Mouse (Mus musculus) heart, embryonic 15.5 days (tissue): ENCODE measurements around the gene Ubap2l. TPM values are rescaled to one million over a fixed set of nuclear protein-coding genes. Genes with fewer than 3 reads are reported as not detected.

Source experiments
- ATAC-seq: fragments of 200-750 bp; cut with Nextera tagmentation; replicated peaks from 2 replicates; pipeline ENCODE4 v1.8.0; 2017; ENCODE audit warnings: low read depth, moderate TSS enrichment; ENCODE audit not compliant: insufficient number of reproducible peaks, insufficient read depth, low FRiP score
- H3K27ac ChIP-seq: fragments of 300-500 bp; sonication (generic); 2 replicates; pipeline ENCODE4 v1.5.1; 2015; ENCODE audit warnings: mild to moderate bottlenecking, inconsistent platforms
- H3K27me3 ChIP-seq: fragments of 300-500 bp; sonication (generic); 2 replicates; pipeline ENCODE4 v1.6.1; 2015; ENCODE audit warnings: inconsistent platforms
- H3K36me3 ChIP-seq: fragments of 300-500 bp; sonication (generic); 2 replicates; pipeline ENCODE4 v1.6.1; 2015; ENCODE audit warnings: mild to moderate bottlenecking, inconsistent platforms
- H3K4me1 ChIP-seq: fragments of 300-500 bp; sonication (generic); replicated peaks from 2 replicates; pipeline ENCODE4 v1.6.1; 2015; ENCODE audit warnings: inconsistent platforms
- H3K4me2 ChIP-seq: fragments of 300-500 bp; sonication (generic); 2 replicates; pipeline ENCODE4 v1.6.1; 2015; ENCODE audit warnings: inconsistent platforms, mild to moderate bottlenecking, moderate library complexity
- H3K4me3 ChIP-seq: fragments of 300-500 bp; sonication (generic); 2 replicates; pipeline ENCODE4 v1.5.1; 2015; ENCODE audit warnings: mild to moderate bottlenecking, inconsistent platforms
- H3K9ac ChIP-seq: fragments of 300-500 bp; sonication (generic); 2 replicates; pipeline ENCODE4 v1.6.1; 2015; ENCODE audit warnings: mild to moderate bottlenecking, inconsistent platforms
- H3K9me3 ChIP-seq: fragments of 300-500 bp; sonication (generic); replicated peaks from 2 replicates; pipeline ENCODE4 v1.6.1; 2016; ENCODE audit warnings: inconsistent platforms
- WGBS: fragments of 180-500 bp; shearing (Covaris S2); methylation state at CpG from one replicate; pipeline ENCODE4 v1.1.7; 2015; ENCODE audit warnings: mixed read lengths; 5-methylcytosine and 5-hydroxymethylcytosine counted together
- polyA plus RNA-seq: library from polyadenylated mRNA; unstranded; fragments of >200 nt; fragmentation: Nextera tagmentation; extraction: Ambion mirVana; gene quantifications from 2 replicates; pipeline ENCODE4 v1.2.1, GENCODE M21; 2015

Ubap2l gene
- 120 and 126 TPM in 2 replicates for polyA plus RNA-seq

DNA sequence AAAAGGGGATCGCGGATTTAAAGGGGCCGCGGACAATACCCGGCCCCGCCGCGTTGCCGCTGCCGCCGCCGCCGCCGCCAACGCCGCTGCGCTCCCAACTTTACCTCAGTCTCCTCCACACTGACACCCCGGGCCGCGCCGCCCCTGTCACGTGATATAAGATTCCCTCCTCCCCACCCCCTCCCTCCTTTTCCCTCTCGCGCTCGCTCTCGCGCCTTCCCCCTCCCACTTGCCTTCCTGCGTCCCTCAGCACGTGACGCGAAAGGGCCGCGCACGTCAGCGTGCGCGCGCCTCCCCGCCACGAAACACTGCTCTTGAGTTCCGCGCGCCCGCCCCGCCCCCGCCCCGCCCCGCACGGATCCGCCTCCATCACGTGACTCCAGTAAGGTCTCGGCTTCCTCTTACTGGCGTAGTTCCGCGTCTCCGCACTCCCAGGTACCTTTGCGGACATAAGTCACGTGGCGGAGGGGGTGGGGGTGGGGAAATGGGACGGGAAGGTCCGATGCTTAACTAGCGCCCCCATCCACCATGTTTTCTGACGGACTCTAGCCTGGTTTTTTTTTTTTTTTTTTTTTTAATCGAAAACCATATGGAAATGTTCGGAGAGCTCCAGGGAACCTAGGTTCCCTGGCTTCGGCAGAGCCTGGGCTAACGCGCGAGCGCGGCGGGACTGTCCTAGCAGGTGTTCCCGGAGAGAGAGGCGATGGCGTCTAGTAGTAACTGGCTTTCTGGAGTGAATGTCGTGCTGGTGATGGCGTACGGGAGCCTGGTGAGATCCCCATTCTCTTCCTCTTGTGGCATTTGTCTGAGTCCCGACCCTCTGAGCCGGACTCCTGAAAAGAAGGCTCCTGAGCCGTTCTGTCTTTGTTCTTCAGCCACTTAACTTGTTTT lies at the start of gene Ubap2l:
Ubap2l (minus strand) TSS at position 278 of the 891 bp plus-strand sequence.
- WGBS: under 1% methylated on average over 73 of the region's 81 CpGs
- H3K27ac ChIP-seq: peak within 1 kb of the TSS; percentile 97
- peak within 1 kb of the TSS; percentile 99 for H3K9ac ChIP-seq
- peak; percentile 92 for ATAC-seq
- H3K27me3 ChIP-seq: no peaks in the 10 kb centered on the region
- H3K4me1 ChIP-seq: peaks cover 28% of the 10 kb centered on the region
- H3K4me3 ChIP-seq: peak within 1 kb of the TSS; percentile 97
- H3K9me3 ChIP-seq: no peaks in the 10 kb centered on the region
- peak within 1 kb of the TSS; percentile 80 for H3K4me2 ChIP-seq
- H3K36me3 ChIP-seq: peaks cover 27% of the 10 kb centered on the region

DNA sequence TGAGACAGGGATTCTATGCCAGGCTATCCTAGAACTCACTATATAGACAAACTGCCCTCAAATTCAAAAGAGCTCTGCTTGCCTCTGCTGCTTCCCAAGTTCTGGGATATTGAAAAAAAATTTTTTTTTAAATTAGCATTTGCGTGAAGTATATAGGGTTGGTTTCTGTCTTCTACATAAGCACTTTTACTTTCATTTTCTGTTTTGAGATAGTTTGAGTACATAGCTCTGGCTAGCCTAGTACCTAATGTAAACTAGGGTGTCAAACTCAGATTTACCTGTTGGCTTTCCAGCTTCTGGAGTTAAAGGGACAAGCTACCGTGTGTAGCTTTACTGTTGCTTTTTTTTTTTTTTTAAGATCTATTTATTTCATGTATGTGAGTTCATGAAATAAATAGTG lies 49.2 kb upstream of the Ubap2l start:
- no peak overlapping the region for H3K27ac ChIP-seq
- H3K4me2 ChIP-seq: no peak overlapping the region
- no peak overlapping the region for H3K4me3 ChIP-seq
- H3K36me3 ChIP-seq: peaks cover 20% of the 10 kb centered on the region
- no peaks in the 10 kb centered on the region for H3K4me1 ChIP-seq
- H3K9me3 ChIP-seq: no peaks in the 10 kb centered on the region
- WGBS: 90% methylated on average over 2 of the region's 2 CpGs
- no peaks in the 10 kb centered on the region for H3K27me3 ChIP-seq
- no peak overlapping the region for H3K9ac ChIP-seq
- ATAC-seq: no peak

DNA sequence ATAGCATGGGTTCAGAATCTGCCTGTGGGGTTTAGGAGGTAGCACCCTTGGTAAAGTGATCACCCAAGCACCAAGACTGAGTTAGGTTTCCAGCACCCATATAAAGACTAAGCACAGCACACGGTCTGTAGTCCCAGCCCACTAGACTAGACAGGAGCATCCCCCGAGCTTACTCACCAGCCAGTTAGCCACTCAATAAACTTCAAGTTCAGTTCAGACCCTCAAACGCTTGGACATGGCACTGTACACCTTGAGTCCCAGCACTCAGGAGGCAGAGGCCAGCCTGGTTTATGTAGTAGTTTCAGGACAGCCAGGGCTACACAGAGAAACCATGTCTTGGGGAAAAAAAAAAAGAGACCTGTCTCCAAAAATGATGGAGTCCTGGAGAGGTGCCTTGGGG lies 48.6 kb upstream of the Ubap2l start:
- ATAC-seq: no peak
- Histone ChIP-seq H3K4me2 (no peak overlapping the region), H3K9me3 (no peaks in the 10 kb centered on the region), H3K4me1 (no peaks in the 10 kb centered on the region), H3K36me3 (peaks cover 22% of the 10 kb centered on the region), H3K27me3 (no peaks in the 10 kb centered on the region), H3K4me3 (no peak overlapping the region), H3K9ac (no peak overlapping the region), H3K27ac (no peak overlapping the region)
- WGBS: 85% methylated on average over 3 of the region's 3 CpGs

DNA sequence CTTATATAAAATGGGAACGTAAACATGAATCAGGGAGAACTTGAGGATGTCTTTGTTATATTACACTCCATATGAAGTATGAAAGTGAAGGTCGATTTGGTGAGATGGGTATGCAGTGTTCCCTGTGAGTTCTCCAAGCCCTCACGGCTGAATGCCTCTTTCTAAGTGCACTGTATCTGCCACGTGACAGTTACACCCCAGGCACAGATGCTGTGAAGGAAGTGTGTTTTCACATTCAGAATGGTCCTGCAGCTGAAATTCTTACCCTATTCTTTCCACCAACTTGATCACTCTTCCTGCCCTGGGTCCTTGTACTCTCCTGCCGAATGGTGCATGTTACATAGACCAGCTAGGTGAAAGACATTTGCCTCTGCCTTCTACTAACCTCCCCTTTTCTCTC lies 45.5 kb upstream of the Ubap2l start:
- no peak overlapping the region for H3K27ac ChIP-seq
- H3K9me3 ChIP-seq: no peaks in the 10 kb centered on the region
- 78% methylated on average over 5 of the region's 5 CpGs for WGBS
- no peak overlapping the region for H3K4me3 ChIP-seq
- H3K27me3 ChIP-seq: no peaks in the 10 kb centered on the region
- H3K4me2 ChIP-seq: no peak overlapping the region
- no peak for ATAC-seq
- no peaks in the 10 kb centered on the region for H3K4me1 ChIP-seq
- H3K36me3 ChIP-seq: peaks cover 47% of the 10 kb centered on the region
- H3K9ac ChIP-seq: no peak overlapping the region

DNA sequence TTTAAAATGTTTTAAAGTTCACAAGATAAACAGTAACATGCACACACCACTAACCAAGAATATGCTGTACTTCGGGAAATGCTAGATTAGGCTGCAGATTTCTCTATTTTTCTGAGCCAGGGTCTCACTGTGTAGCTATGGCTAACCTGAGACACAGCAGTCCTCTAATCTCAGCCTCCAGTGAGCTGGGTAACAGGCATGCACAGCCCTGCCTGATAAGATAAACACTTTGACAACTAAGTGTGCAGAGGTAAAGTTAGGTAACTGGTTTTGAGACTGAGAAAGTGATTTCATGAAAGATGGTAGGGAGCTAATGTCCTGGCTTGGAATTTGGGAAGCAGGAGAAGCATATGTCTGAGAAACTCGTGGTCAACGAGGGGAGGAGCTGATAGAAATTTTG lies 42.0 kb upstream of the Ubap2l start:
- Histone ChIP-seq H3K27me3 (no peaks in the 10 kb centered on the region), H3K36me3 (peaks cover 73% of the 10 kb centered on the region), H3K9ac (no peak overlapping the region), H3K27ac (no peak overlapping the region), H3K4me1 (no peaks in the 10 kb centered on the region), H3K4me2 (no peak overlapping the region), H3K4me3 (no peak overlapping the region), H3K9me3 (no peaks in the 10 kb centered on the region)
- WGBS: 78% methylated on average over 3 of the region's 3 CpGs
- no peak for ATAC-seq

DNA sequence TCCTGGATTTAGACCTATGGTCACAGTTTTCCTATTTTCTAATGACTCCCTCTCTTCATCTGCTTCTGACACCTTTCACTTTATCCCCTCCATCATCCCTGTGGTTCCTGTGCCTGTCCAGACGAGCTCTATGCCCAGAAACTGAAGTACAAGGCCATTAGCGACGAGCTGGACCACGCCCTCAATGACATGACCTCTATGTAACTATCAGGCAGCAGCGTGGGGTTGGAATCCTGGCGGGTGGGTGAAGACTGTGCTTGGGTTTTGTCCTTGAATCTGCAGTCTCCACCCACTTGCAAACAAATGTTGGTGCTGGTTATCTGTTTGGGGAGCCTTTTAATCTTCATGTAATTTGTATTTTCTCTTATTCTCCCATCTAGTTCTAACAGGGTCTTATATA lies 38.5 kb upstream of the Ubap2l start:
- Histone ChIP-seq H3K4me1 (0 out of 2 replicates have a peak, but pooled peaks cover 1% of the 10 kb centered on the region), H3K27me3 (no peaks in the 10 kb centered on the region), H3K9ac (no peak overlapping the region), H3K4me2 (no peak overlapping the region), H3K36me3 (peaks cover 93% of the 10 kb centered on the region), H3K27ac (no peak overlapping the region), H3K4me3 (no peak overlapping the region), H3K9me3 (no peaks in the 10 kb centered on the region)
- WGBS: 65% methylated on average over 6 of the region's 6 CpGs
- ATAC-seq: no peak

DNA sequence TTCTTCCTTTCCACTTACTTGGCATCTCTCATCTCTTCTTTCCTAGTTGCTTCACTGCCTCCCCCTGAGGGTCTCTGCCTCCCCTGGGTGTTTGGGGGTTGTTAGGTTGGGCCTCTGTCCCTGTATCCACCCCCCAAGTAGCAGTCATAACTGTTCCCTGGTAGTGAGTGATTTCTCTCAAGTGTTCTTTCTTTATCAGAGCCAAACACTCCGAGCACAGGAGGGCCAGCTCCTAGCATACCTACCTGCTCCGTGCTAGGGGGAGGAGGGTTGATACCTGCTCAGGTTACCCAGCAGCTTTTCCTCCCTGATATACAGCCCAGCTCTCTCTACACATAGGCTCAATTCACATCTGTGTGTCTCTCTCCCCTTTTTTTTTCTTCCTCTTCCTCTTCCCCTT lies 36.2 kb upstream of the Ubap2l start:
- Histone ChIP-seq H3K4me2 (no peak overlapping the region), H3K27me3 (no peaks in the 10 kb centered on the region), H3K9ac (no peak overlapping the region), H3K36me3 (peaks cover 78% of the 10 kb centered on the region), H3K4me3 (no peak overlapping the region), H3K9me3 (no peaks in the 10 kb centered on the region), H3K4me1 (peaks cover 24% of the 10 kb centered on the region), H3K27ac (no peak overlapping the region)
- ATAC-seq: no peak
- WGBS: 62% methylated on average over 2 of the region's 2 CpGs

DNA sequence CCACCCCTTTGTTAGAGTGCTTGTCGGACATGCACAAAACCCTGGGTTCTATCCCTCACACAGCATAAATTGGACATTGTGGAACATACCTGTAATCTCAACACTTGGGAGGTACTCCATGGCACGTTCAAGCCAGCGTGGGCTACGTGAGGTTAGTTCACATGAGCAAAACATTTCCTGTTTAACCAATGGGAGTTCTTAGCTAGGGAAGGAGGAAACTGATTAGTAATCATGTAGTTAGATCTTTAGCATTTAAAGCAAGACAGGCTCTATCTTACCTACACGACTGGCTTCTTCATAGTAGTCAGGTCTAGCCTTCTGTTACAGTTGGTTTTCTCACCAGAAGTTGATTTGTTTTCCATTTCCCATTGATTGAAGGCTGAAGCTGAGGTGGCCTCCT lies 33.6 kb upstream of the Ubap2l start:
- Histone ChIP-seq H3K4me3 (no peak overlapping the region), H3K36me3 (peaks cover 54% of the 10 kb centered on the region), H3K9ac (no peak overlapping the region), H3K27ac (no peak overlapping the region), H3K4me1 (peaks cover 50% of the 10 kb centered on the region), H3K4me2 (no peak overlapping the region), H3K9me3 (no peaks in the 10 kb centered on the region), H3K27me3 (no peaks in the 10 kb centered on the region)
- ATAC-seq: no peak
- WGBS: 72% methylated on average over 5 of the region's 5 CpGs

DNA sequence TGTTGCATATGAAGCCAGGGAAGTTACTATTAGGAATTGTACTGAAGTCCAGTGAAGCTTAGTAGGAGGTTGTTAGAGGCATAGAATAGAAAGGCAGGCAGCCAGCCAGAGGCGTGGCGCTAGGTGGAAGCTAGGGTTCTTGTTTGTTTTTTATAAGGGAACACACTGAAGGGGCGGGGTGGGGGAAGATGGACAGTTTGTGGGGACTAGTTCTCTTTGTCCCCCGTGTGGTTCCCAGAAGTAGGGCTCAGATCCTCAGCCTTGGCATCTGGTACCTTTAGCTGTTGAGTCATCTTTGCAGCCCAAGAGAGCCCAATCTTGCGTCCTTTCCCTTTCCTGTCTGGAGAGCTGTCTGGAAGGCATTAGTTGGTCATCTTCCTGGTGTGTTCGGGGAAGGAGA lies 32.9 kb upstream of the Ubap2l start:
- no peak overlapping the region for H3K9ac ChIP-seq
- H3K9me3 ChIP-seq: no peaks in the 10 kb centered on the region
- no peak for ATAC-seq
- H3K27me3 ChIP-seq: no peaks in the 10 kb centered on the region
- peaks cover 52% of the 10 kb centered on the region for H3K4me1 ChIP-seq
- no peak overlapping the region; the same call in 1 of the 2 replicates for H3K4me2 ChIP-seq
- H3K36me3 ChIP-seq: peaks cover 46% of the 10 kb centered on the region
- H3K27ac ChIP-seq: peak overlapping the region; percentile 98; the same call in 1 of the 2 replicates
- 76% methylated on average over 6 of the region's 6 CpGs for WGBS
- H3K4me3 ChIP-seq: no peak overlapping the region

DNA sequence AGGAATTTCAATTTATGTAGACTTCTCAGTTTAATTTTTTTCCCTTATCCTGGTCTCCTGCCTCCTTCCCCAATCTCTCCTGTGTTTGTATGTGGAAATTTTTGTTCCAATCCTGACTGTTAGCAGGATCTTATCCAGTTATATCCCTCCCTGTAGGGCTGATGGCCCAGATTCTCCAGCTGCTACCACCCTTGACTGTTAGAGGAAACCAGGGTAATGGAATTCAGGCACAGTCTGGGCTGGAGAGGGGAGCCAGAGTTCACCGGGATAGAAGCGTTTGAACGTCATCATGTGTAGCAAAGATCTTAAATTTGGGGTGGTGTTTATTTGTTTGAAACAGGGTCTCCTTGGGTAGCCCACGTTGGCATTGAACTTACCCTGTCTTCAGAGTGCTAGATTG lies 32.4 kb upstream of the Ubap2l start:
- no peak overlapping the region for H3K9ac ChIP-seq
- H3K36me3 ChIP-seq: peaks cover 41% of the 10 kb centered on the region
- H3K4me1 ChIP-seq: peaks cover 52% of the 10 kb centered on the region
- H3K27ac ChIP-seq: peak overlapping the region; percentile 98
- no peaks in the 10 kb centered on the region for H3K9me3 ChIP-seq
- 45% methylated on average over 4 of the region's 4 CpGs for WGBS
- H3K4me3 ChIP-seq: no peak overlapping the region
- no peak overlapping the region; the same call in 1 of the 2 replicates for H3K4me2 ChIP-seq
- ATAC-seq: no peak
- H3K27me3 ChIP-seq: no peaks in the 10 kb centered on the region

DNA sequence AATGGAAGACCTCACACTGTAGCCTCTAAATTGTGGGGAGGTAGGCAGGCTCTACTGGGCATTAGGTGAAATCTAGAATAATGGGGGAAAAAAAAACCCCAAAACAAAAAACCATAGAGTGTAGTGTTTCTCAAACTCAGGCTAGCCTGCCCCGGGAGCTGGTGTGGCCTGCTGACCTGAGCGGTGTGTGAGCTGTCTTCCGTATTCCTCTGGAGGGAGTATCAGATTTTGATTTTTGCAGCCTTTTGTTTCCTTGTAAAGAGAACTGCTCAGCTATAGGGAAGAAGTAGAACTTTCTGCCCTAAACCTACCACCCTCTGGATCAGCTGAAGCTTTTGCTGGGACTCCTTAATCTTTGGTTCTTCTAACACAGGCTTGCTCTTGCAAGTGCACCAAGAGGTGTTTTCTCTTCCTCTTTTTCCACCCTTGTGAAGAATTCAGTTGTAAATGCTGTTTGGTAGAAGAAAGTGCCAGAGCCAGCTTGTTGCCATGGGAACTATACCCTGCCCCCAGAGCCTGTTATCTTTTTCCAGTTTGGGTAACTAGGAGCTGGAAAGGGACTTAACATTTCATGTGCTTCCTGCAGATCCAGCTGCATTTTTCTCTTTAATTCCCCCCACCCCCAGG lies 31.4 kb upstream of the Ubap2l start:
- Histone ChIP-seq H3K27ac (peak overlapping the region; percentile 98), H3K27me3 (no peaks in the 10 kb centered on the region), H3K9me3 (no peaks in the 10 kb centered on the region), H3K9ac (0 out of 2 replicates have a peak overlapping the region, but pooled peaks have one; percentile 1), H3K4me2 (peak overlapping the region; percentile 86), H3K36me3 (peaks cover 31% of the 10 kb centered on the region), H3K4me1 (peaks cover 56% of the 10 kb centered on the region), H3K4me3 (peak overlapping the region; percentile 8; the same call in 1 of the 2 replicates)
- no peak for ATAC-seq
- 44% methylated on average over 3 of the region's 3 CpGs for WGBS
